Mouse (Mus musculus) forebrain, embryonic 11.5 days (tissue): ENCODE measurements around the gene Foxa3. TPM values are rescaled to one million over a fixed set of nuclear protein-coding genes. Genes with fewer than 3 reads are reported as not detected.

Experiments used
- polyA plus RNA-seq: library from polyadenylated mRNA; unstranded; fragments of >200 nt; fragmentation: Nextera tagmentation; extraction: Ambion mirVana; gene quantifications from 2 replicates; pipeline ENCODE4 v1.2.1, GENCODE M21; 2014

Gene Foxa3
- polyA plus RNA-seq, 1 experiment from 2014 or later: not detected

Other genes with a start within 250 kb of the Foxa3 start
- gene Psg19, start 225.0 kb downstream of the Foxa3 start, polyA plus RNA-seq: not detected in 2 replicates
- gene Psg17, start 201.9 kb downstream of the Foxa3 start, polyA plus RNA-seq: not detected in 2 replicates
- 0.09 TPM in 1 of 2 replicates, not detected in the other for gene Mill2, start 183.6 kb downstream of the Foxa3 start, polyA plus RNA-seq
- 0.48 and 0.94 TPM in 2 replicates for gene Pglyrp1, start 152.2 kb downstream of the Foxa3 start, polyA plus RNA-seq
- 32.2 and 32.6 TPM in 2 replicates for gene Ccdc61, start 113.1 kb downstream of the Foxa3 start, polyA plus RNA-seq
- gene Nova2, start 97.7 kb downstream of the Foxa3 start, polyA plus RNA-seq: 6.9 and 8.3 TPM in 2 replicates
- not detected in 2 replicates for gene Nanos2, start 36.1 kb downstream of the Foxa3 start, polyA plus RNA-seq
- gene Mypop, start 32.3 kb downstream of the Foxa3 start, polyA plus RNA-seq: 4.6 and 4.7 TPM in 2 replicates
- gene Irf2bp1, start 19.5 kb downstream of the Foxa3 start, polyA plus RNA-seq: 31.6 and 39.4 TPM in 2 replicates
- gene Sympk, start 839 bp upstream of the Foxa3 start, polyA plus RNA-seq: 31.0 and 39.7 TPM in 2 replicates
- gene Rsph6a, start 31.2 kb upstream of the Foxa3 start, polyA plus RNA-seq: not detected in 2 replicates
- 20.9 and 25.4 TPM in 2 replicates for gene Dmwd, start 52.7 kb upstream of the Foxa3 start, polyA plus RNA-seq
- gene Dmpk, start 60.3 kb upstream of the Foxa3 start, polyA plus RNA-seq: 12.4 and 13.8 TPM in 2 replicates
- 9.9 and 10.8 TPM in 2 replicates for gene Six5, start 71.1 kb upstream of the Foxa3 start, polyA plus RNA-seq
- gene Gm4969, start 94.8 kb upstream of the Foxa3 start, polyA plus RNA-seq: 1.2 and 1.4 TPM in 2 replicates
- gene Fbxo46, start 96.3 kb upstream of the Foxa3 start, polyA plus RNA-seq: 13.6 and 13.9 TPM in 2 replicates
- 13.8 and 13.9 TPM in 2 replicates for gene Qpctl, start 125.8 kb upstream of the Foxa3 start, polyA plus RNA-seq
- 154 and 158 TPM in 2 replicates for gene Snrpd2, start 126.2 kb upstream of the Foxa3 start, polyA plus RNA-seq
- gene Gipr, start 142.6 kb upstream of the Foxa3 start, polyA plus RNA-seq: 0.56 and 0.75 TPM in 2 replicates
- gene Eml2, start 152.9 kb upstream of the Foxa3 start, polyA plus RNA-seq: 2.0 and 2.1 TPM in 2 replicates
- gene Gpr4, start 189.0 kb upstream of the Foxa3 start, polyA plus RNA-seq: 1.6 and 2.5 TPM in 2 replicates
- gene Opa3, start 204.8 kb upstream of the Foxa3 start, polyA plus RNA-seq: 54.1 and 59.8 TPM in 2 replicates
- 52.8 and 53.0 TPM in 2 replicates for gene Vasp, start 248.3 kb upstream of the Foxa3 start, polyA plus RNA-seq